Mouse (Mus musculus) ES-E14 (cell line): ENCODE results near the gene Slc24a2.

Experiments used
- CHD2 ChIP-seq: IDR thresholded peaks from 2 replicates; pipeline ENCODE4 v1.6.1; 2014; ENCODE audit warnings: mild to moderate bottlenecking, low read depth, low read length, inconsistent platforms
- HCFC1 ChIP-seq: IDR thresholded peaks from 2 replicates; pipeline ENCODE4 v1.6.1; 2012; ENCODE audit warnings: low read length, inconsistent platforms, borderline replicate concordance; ENCODE audit not compliant: insufficient read depth
- MAFK ChIP-seq: IDR thresholded peaks from 2 replicates; pipeline ENCODE4 v1.6.1; 2014; ENCODE audit warnings: mild to moderate bottlenecking, low read depth, low read length, inconsistent platforms; ENCODE audit not compliant: insufficient read depth
- ZC3H11A ChIP-seq: IDR thresholded peaks from 2 replicates; pipeline ENCODE4 v1.6.1; 2012; ENCODE audit warnings: low read depth, mild to moderate bottlenecking, inconsistent platforms, low read length, borderline replicate concordance
- ZNF384 ChIP-seq: IDR thresholded peaks from 2 replicates; pipeline ENCODE4 v1.6.1; 2012; ENCODE audit warnings: low read depth, low read length, inconsistent platforms

- no peak for TF ChIP-seq HCFC1
- TF ChIP-seq ZC3H11A = no peak
- TF ChIP-seq MAFK = no peak
- no peak for TF ChIP-seq CHD2
- TF ChIP-seq ZNF384 = no peak
These were observed 294.1 kb downstream of the Slc24a2 start for GRCm38 (mm10) chr4:86936217-86936616.
